Mouse (Mus musculus) MEL (cell line): ENCODE results near the gene Bckdhb.

Source experiments
- CHD1 ChIP-seq: IDR thresholded peaks from 2 replicates; pipeline ENCODE4 v1.6.1; 2012; ENCODE audit warnings: low read depth, mild to moderate bottlenecking, inconsistent platforms, low read length, improper control_type of control experiment
- CTCF ChIP-seq, 3 experiments: IDR thresholded peaks in 2 of 3; conservative IDR thresholded peaks in 1 of 3; 2 replicates each; pipeline ENCODE4 v1.5.1; 2011 to 2012; ENCODE audit warnings: low read length in 3 of 3, low read depth in 2 of 3, mild to moderate bottlenecking in 2 of 3, improper control_type of control experiment in 1 of 3, inconsistent platforms in 1 of 3, mixed read lengths in 1 of 3, moderate library complexity in 1 of 3; ENCODE audit not compliant: control insufficient read depth in 1 of 3, insufficient read depth in 1 of 3, poor library complexity in 1 of 3, severe bottlenecking in 1 of 3

DNA sequence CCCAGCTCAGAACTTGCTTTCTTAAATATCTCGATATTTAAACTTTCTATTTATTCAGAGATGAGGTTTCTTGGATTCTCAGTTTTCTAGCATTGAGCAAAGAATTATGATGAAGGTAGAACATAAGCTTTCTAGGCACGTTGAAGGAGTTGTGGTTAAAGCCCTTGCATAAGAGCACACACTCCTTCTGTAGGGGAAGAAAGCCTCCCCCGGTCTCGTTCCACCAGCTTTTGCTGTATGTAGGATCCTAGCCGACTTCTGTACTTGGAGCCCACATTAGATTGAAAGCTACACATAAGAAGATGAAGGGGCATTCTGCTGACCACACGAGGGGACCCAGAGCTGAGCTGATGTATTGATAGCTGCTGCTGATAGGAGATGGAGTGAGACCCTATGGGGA is 106.5 kb downstream of the Bckdhb start:
- TF ChIP-seq CTCF (IDR thresholded peaks at IDR 0.05 in 2 of 3, conservative IDR thresholded peaks at IDR 0.05 in 1 of 3; ENCODE audit: control insufficient read depth in 1 of 3, insufficient read depth in 1 of 3, low read depth in 2 of 3, low read length in 3 of 3, poor library complexity in 1 of 3, severe bottlenecking in 1 of 3) (no peak), CHD1 (no peak)
